Mouse (Mus musculus) thymus, postnatal 10 days (tissue): ENCODE measurements at regions not wholly inside any gene's neighbourhood (a gene's known extent, or its start where the extent isn't known, plus 50 kb on each side); places are given as distances from the start of the nearest gene placed in this dataset.
A peak's percentile ranks its signal among the peaks of the same experiment; 100 is the strongest.

Experiments
- DNase-seq, 2 experiments: peaks; one replicate each; pipeline ENCODE4 v3.0.0; 2021; ENCODE audit warnings: low spot score in 2 of 2

- DNase-seq = no peak
Observed at GRCm38 (mm10) chr14:15603954-15604523, 165.3 kb upstream of the Lrrc3b start.

DNA sequence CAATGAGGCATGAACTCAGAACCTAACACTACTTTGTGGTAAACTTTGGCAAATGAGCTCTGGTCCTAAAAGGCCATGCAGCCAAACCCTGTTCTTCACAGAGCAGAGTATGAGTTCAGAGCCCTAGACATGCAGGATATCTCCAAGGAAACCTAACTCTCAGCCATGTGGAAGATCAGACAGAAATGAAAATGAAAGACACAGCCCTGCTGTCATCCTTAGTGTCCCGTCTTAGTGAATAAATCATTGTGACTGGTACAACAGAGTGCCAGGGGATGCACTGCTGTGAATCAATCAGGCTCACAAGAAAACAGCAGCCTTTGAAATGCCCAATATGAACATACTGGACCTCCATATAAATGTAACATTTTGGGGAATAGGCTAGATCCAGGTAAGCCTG, 171.4 kb upstream of the Lrrc3b start:
- no peak for DNase-seq

DNA sequence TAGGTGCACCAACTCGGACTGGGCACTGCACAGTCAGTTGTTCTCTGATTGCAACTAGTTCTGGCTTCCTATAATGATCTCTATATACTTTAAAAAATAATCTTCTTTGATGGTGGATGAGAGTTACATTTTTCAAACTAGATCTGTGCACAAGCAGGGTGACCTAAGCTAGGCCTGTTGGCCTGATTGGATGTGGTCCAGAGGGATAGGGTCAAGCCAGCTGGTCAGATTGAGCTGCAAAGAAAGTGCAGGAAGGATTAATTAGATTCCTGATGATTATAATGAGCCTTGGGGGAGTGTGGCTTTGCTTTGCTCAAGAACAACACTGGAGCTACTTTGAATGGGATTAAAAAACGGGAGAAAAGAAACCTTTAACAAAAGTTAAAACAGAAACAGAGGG, 195.8 kb upstream of the Lrrc3b start:
- no peak for DNase-seq

GRCm38 (mm10) chr14:15637681-15638080, 198.9 kb upstream of the Lrrc3b start:
- no peak for DNase-seq

GRCm38 (mm10) chr14:15638869-15639268, 200.1 kb upstream of the Lrrc3b start:
- no peak for DNase-seq

GRCm38 (mm10) chr14:15660886-15661285, 222.1 kb upstream of the Lrrc3b start:
- DNase-seq = no peak

GRCm38 (mm10) chr14:15672292-15672691, 233.5 kb upstream of the Lrrc3b start:
- no peak for DNase-seq

- no peak for DNase-seq
Observed at GRCm38 (mm10) chr14:15677218-15677617, 238.4 kb upstream of the Lrrc3b start.

GRCm38 (mm10) chr14:15679456-15679855, 240.7 kb upstream of the Lrrc3b start:
- DNase-seq = no peak

- no peak for DNase-seq
Observed at GRCm38 (mm10) chr14:15698001-15698400, 259.2 kb upstream of the Lrrc3b start.

DNA sequence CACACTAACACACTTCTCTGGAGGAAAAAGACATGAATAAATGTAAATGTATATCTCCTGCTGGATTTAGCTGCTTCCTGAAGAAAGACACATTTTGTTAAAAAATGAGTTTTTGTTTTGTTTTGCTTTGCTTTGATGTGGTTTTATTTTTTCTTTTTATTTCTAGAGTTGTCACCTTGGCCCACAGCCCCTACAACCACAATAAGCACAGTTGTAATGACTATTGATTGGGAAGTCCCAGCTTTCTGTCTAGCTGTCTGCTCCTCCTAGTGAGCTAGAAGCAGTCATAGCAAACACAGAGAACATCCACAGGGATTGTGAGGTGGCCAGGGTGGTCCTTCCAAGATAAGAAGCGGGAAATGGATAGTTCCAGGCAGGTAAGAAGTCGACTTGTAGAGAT, 259.8 kb upstream of the Lrrc3b start:
- no peak for DNase-seq

- no peak for DNase-seq
Observed at GRCm38 (mm10) chr14:15722135-15722534, 283.3 kb upstream of the Lrrc3b start.

DNA sequence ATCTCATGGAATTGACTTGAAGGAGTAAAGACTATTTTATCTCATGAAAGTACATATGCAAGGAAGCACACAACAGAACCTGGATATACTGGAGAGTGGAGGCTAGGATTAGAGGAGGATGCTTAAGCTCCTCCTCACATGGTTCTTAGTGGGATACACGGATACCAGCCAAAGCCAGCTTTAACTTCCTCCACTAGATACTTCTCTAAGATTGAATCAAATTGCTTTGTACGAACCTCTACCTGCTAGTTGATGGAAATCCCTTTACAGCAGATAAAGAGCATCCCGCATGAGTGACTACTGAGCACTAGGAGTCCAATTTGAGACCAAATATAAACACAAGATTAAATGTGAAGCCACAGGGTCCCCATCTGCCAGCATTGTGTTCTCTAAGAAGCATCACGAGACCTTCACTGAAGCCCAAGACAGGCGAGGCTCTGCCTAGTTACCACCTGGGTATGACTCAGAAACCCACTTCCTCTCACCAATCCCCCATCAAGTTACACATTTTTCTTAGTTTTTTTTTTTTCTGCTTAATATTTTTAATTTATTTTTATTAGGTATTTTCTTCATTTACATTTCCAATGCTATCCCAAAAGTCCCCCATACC, 307.9 kb upstream of the Lrrc3b start:
- peak; percentile 62 to 68 for DNase-seq

DNA sequence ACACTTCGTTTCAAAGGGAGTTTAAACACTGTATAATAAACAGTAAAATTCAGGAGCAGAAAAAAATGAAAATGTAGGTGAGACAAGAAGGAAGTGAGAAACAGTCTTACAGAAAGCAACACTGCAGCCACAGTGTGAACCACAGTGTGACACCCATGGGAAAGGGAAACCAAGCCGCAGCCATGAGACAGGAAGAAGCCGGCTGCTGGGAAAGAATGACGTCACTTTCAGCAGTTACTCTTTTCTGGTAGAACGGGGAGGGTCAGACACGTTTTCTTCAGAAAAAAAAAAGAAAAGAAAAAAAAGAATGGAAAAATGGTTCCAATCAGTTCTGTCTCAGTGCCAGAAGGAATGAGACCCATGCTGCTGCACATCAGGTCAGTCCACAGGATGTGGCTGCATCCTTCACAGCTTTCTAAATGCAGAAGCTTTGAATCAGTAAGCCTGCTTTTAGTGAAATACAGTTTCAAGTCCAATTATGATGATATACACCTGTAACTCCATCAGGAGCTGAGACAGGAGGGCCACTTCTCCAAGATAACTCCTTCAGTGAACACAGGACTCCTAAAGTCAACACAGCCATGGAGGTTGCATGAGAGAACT, 331.2 kb upstream of the Lrrc3b start:
- DNase-seq = peak; percentile 36 to 40

DNA sequence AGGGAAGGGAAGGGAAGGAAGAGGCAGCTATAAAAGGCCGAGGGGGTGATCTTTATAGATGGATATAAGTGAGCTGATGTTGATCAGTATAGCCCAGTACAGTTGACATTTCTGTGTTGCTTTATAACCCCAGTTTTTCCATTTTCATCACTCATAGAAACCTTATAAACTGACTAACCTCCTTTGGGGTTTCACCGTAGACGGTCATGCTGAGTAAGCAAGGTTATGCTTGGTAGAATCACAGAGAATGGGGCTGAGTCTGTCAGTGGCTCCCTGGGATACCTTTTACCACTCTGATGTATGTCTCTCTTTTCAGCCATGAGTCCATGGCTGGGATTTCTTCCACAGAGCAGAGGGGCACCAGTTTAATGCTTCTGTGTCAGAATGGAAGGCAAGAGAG, 345.9 kb upstream of the Lrrc3b start:
- DNase-seq = no peak

DNA sequence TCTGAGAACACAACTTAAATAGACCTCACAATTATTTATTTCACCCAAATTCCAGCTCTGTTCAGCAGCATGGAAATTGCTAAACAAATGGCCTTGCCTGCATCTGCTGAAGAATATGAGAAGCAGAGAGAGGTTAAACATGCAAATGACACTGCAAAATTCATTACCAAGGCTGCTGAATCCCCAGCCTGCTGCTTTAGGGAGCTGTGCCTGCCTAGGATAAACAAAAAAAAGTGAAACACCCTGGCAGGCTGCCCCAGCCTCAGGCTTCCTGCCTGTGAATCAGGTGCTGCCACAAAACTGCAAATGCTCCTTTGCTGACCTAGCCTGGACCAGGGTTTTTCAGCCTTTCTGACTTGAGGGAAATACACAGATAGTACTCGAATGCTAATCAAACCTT, 346.4 kb upstream of the Lrrc3b start:
- peak in 1 of 2 experiments; percentile 12 for DNase-seq

GRCm38 (mm10) chr14:15795698-15796097, 356.9 kb upstream of the Lrrc3b start:
- no peak for DNase-seq

- DNase-seq = no peak
Observed at GRCm38 (mm10) chr14:15797019-15797418, 358.2 kb upstream of the Lrrc3b start.

GRCm38 (mm10) chr14:15801477-15802099, 362.8 kb upstream of the Lrrc3b start:
- no peak for DNase-seq

DNA sequence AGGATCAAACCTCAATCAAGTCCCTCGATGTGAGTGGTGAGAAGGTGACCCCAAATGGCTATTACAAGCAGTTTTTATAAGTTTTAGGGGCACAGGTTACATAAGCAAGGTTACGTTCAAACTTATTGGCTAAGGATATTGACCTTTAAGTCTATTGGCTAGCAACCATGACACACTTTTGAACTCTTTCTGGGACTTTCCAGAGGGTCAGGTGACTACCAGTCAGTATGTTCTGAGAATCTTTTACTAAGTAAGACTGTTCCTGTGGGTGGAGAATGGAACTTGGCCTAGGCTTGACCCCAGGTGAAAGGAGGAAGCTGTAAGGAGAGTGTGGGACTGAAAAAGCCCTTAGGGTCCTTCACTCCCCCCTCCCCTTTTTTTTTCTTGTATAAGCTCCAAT, 370.3 kb upstream of the Lrrc3b start:
- no peak for DNase-seq

GRCm38 (mm10) chr14:15841390-15842023, 402.7 kb upstream of the Lrrc3b start:
- no peak for DNase-seq

- no peak for DNase-seq
Observed at GRCm38 (mm10) chr14:15842024-15842599, 403.3 kb upstream of the Lrrc3b start.
